Mouse (Mus musculus) lung, postnatal 36 days (tissue): Measurements from ENCODE around the gene Hist1h4h.
"Not testable (repeated sequence)": the region's sequence is repeated elsewhere in the genome, so short reads cannot be mapped to it uniquely, and the experiment has no call there.

ENCODE experiments used
- DNase-seq: peaks from one replicate; pipeline ENCODE4 v3.0.0; 2022; ENCODE audit warnings: mixed read lengths

Hist1h4h gene

DNA sequence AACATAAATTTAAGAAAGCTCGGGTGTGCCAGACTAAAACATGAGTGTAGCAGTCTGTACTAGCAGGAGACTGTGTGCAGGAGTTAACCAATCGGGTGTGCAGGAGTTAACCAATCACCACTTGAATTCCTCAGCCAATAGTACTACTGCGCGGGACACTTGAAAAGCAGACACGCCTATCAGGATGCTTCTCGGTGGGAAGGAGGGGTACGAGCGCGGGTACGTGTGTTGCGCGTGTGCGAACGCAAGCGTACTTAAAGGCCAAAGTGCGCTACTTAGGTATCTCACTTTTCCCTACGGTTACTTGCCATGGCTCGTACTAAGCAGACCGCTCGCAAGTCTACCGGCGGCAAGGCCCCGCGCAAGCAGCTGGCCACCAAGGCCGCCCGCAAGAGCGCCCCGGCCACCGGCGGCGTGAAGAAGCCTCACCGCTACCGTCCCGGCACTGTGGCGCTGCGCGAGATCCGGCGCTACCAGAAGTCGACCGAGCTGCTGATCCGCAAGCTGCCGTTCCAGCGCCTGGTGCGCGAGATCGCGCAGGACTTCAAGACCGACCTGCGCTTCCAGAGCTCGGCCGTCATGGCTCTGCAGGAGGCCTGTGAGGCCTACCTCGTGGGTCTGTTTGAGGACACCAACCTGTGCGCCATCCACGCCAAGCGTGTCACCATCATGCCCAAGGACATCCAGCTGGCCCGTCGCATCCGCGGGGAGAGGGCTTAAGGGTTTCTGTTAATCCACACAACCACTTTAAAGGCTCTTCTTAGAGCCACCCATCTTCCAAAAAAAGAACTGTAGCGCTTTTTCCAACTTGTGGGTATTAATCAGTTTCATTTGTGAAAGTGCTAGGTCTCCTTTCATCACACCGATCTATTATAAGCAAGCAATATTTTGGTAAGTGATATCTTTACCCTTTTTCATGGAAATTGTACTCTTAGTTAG is 4.6 kb downstream of the Hist1h4h start, which contains the start of gene Hist1h3g:
Hist1h3g (plus strand) TSS at position 286 of the 939 bp plus-strand sequence.
- DNase-seq: peak; percentile 94

- no peak for DNase-seq
These were observed 5.4 kb downstream of the Hist1h4h start for GRCm38 (mm10) chr13:23536076-23536822.

DNA sequence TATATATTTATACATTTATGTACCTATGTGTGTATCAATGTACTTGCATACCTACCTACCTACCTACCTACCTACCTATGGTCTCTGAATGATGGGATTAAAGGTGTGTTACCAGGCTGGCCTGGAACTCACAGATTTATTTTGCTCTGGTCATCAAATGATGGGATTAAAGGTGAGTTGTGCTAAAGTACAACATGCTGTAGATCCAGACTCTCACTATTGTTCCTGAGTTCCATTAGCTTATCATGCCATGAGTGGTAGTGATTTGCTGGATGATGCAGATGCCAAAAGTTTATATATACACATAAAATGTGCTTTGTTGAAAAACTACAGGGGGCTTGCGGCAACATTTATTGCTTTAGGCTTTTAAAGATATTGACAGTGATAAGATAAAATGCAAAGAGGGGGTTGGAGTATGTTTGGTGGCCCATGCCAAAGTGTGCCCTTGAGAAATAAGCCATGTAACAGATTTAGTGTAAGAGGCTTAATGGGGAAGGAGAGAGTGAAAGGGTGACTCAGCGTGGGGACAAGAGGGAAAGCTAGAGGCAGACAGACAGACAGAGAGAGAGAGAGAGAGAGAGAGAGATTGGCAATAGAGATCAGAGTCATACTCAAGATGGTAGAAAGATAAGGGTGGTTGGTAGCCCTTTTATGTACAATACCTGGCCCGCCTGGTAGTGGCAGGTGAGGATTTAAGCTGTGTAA is 6.3 kb downstream of the Hist1h4h start:
- DNase-seq: no peak

- DNase-seq: no peak
These were observed 7.4 kb downstream of the Hist1h4h start for GRCm38 (mm10) chr13:23538249-23538648.

DNA sequence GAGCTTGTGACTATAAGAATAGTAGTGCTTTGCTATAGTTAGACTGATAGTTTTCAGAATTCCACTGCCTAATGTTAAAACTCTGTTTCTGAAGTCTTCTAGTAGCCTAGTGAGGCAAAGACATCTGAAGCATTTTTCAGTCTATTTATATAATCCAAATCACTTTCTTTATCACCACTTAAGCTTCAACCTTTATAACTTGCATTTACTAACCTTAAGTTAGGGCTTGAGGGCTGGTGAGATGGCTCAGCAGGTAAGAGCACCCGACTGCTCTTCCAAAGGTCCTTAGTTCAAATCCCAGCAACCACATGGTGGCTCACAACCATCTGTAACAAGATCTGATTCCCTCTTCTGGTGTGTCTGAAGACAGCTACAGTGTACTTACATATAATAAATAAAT is 9.0 kb downstream of the Hist1h4h start:
- not testable (repeated sequence) for DNase-seq

GRCm38 (mm10) chr13:23541497-23541896 is 10.6 kb downstream of the Hist1h4h start:
- DNase-seq: no peak

GRCm38 (mm10) chr13:23542225-23542980 is 11.6 kb downstream of the Hist1h4h start:
- not testable (repeated sequence) for DNase-seq

DNA sequence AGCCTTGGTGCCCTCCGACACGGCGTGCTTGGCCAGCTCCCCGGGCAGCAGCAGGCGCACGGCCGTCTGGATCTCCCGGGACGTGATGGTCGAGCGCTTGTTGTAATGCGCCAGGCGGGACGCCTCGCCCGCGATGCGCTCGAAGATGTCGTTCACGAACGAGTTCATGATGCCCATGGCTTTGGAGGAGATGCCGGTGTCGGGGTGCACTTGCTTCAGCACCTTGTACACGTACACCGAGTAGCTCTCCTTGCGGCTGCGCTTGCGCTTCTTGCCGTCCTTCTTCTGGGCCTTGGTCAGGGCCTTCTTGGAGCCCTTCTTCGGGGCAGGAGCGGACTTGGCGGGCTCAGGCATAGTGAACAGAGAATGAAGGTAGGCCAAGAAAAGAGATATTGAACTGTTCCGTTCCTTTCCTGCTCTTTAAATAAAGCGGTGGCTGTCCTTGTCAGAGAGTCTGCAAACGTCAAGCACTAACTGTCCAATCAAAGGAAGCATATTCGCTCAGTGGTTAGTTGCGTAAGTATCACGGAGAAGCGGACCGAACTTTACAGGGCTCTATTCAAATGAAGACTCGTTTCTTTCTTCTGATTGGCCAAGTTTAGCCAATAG is 12.3 kb downstream of the Hist1h4h start, which contains the start of gene Hist1h2bh:
Hist1h2bh (minus strand) TSS at position 394 of the 609 bp plus-strand sequence.
- peak; percentile 93 for DNase-seq

DNA sequence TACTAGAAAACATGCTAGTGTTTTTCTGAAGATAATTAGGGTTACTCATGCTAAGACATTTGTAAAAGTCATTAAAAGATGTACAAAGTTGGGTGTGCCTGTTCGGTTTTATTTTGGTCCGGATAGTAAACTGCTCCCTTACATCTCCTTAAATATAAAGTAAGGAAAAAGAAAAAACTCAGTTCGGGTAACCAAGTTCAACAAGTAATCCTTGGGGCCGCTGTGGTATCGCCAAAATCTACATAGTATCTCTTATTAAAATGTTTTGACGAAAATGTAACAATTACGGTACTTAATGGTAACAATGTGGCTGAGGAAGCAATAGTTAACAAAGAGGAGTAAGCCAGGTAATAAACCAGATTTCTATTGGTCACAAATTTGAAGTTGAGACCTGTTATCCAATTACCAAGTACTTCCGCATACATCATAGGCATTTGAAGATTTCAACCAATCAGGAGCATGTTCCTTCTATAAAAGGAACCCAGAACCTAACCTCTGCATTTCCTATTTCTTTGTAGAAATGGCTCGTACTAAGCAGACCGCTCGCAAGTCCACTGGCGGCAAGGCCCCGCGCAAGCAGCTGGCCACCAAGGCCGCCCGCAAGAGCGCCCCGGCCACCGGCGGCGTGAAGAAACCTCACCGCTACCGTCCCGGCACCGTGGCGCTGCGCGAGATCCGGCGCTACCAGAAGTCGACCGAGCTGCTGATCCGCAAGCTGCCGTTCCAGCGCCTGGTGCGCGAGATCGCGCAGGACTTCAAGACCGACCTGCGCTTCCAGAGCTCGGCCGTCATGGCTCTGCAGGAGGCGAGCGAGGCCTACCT is 13.3 kb downstream of the Hist1h4h start, which contains the start of gene Hist1h3f:
Hist1h3f (plus strand) TSS at position 88 of the 822 bp plus-strand sequence.
- DNase-seq: peak; percentile 91

- not testable (repeated sequence) for DNase-seq
These were observed 13.9 kb downstream of the Hist1h4h start for GRCm38 (mm10) chr13:23544787-23545120.

GRCm38 (mm10) chr13:23546694-23547093 is 15.8 kb downstream of the Hist1h4h start:
- DNase-seq: no peak

DNA sequence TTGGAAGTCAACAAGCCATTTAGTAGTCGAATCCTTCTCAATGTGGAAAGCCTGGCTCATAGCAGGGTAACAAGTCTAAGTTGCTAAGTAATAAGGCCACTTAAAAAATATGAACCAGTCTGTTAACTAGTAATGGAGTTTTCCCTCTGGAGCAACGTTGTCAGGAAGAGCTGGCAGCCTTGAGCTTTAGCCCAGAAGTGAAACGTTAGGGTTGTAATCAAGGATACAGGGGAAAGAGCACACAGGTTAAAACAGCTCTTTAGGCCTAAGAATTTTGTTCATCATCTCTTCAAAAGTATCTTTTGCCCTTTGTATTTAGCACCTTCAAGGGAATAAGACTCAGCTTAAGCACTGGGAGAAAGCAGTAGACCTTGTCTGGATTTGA is 19.9 kb downstream of the Hist1h4h start:
- DNase-seq: no peak

- peak; percentile 92 for DNase-seq
These were observed 20.4 kb downstream of the Hist1h4h start, which contains the start of gene Hist1h4f for GRCm38 (mm10) chr13:23551146-23551834. Hist1h4f (minus strand) TSS chr13:23551648.

DNA sequence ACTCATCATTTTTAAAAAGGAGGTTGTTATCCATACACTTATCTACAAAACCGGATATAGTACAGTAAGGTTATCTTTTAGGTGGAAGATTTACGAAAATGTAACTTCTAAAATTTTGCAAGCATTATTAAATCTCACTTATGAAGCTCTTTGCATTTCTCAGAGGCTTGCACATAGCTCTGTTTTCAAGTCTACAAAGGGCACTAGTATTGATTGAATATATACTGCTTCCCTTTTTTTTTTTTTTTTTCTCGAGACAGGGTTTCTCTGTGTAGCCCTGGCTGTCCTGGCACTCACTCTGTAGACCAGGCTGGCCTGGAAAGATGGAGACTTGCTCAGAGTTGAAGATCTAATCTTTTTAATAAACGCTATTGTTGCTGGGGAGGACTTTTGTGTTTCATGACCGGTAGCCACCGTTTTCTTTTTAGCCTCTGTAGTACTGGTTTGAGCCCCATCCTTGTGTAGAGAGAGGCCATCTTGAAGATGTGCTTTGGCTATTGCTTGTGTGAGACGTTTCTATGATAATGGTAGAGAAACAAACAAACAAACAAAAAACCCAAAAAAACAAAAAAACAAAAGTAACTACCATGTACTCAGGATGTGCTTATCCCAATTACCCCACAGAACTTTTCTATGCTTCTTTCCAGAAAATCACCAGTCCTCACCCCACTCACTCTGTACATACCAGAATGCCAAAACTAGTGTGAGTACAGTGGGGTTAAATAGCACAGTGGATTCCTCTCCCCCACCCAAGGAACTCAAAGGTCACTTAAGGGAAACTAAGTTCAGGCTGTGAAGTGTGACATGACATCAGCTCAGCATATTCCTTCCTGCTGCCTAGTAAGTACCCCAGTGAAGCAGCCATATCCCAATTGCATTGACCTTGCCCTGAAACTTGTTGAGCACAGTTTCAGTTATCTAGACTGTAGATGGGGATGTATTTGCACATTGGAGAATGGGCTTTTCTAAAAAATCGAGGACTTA is 21.4 kb downstream of the Hist1h4h start:
- DNase-seq: no peak

DNA sequence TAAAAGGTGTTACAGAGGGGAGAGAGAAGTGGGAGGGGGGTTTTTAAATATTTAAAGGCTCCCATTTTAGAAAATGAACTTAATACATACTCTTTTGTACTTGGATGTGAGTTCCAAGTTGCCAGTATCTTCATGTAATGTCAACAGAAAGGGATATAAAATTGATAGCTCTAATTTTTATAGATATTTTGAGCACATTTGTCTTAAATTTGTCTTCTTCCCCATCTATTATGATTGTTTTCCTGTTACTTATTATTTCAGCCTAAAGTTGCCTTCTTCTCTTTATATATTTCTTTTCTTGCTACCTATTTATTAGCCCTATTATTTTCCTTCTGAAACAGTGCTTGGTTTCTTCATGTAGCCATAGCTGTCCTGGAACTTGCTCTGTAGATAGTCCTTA is 22.1 kb downstream of the Hist1h4h start, which contains the start of gene Hist1h1d:
Hist1h1d (plus strand) TSS at position 301 of the 400 bp plus-strand sequence.
- DNase-seq: no peak

DNA sequence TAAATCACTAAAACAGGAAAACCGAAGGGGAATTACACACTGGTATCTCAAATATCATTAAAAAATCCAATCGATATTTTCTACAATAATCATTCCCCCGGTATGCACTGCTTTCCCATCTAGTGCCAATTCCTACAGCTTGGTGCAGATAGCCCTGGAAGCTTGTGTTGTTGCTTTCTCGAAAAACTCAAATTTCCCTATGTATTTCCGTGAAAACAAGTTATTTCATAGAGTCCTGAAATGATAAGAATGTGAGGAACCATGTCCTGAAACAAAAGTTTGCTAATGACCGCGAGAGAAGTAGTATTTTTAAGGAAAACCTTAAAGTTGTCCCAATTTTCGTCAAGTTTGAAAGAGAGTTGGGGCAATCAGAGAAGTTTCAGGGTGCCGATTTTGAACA is 23.5 kb downstream of the Hist1h4h start:
- DNase-seq: no peak

- DNase-seq: peak; percentile 82
These were observed 24.3 kb downstream of the Hist1h4h start for GRCm38 (mm10) chr13:23554925-23555838.
